Mouse (Mus musculus): ENCODE measurements around the gene Dusp18. TPM values are rescaled to one million over a fixed set of nuclear protein-coding genes. Genes with fewer than 3 reads are reported as not detected.

Gene Dusp18
- polyA plus RNA-seq, 1 experiment from 2014 or later, result 9.5 TPM

GRCm38 (mm10) chr11:3854156-3854555 lies 40.9 kb upstream of the Dusp18 start:
- 88% methylated on average over 3 of the region's 3 CpGs for WGBS
- no peak overlapping the region for H3K9ac ChIP-seq (ENCODE audit: low read length)
- no peak for ATAC-seq (ENCODE audit: insufficient read depth, low FRiP score)
- no peak overlapping the region for H3K4me3 ChIP-seq (replicated peaks; ENCODE audit: low read length)
- no peaks in the 10 kb centered on the region for H3K36me3 ChIP-seq (ENCODE audit: control insufficient read depth, insufficient read depth, low read length)
- H3K4me1 ChIP-seq (ENCODE audit: control insufficient read depth, insufficient read depth, low read length), result no peaks in the 10 kb centered on the region
- no peak overlapping the region for H3K27ac ChIP-seq (ENCODE audit: low read length)
- no peak overlapping the region for H3K4me2 ChIP-seq (ENCODE audit: low read depth, low read length)
- H3K9me3 ChIP-seq (replicated peaks; ENCODE audit: control insufficient read depth, low read length), result no peaks in the 10 kb centered on the region; the same call in 1 of the 2 replicates
- no peaks in the 10 kb centered on the region for H3K27me3 ChIP-seq (ENCODE audit: control insufficient read depth, insufficient read depth, low read length)

GRCm38 (mm10) chr11:3855846-3856245 lies 39.2 kb upstream of the Dusp18 start:
- Histone ChIP-seq H3K36me3 (ENCODE audit: control insufficient read depth, insufficient read depth, low read length) (no peaks in the 10 kb centered on the region), H3K9me3 (replicated peaks; ENCODE audit: control insufficient read depth, low read length) (no peaks in the 10 kb centered on the region; the same call in 1 of the 2 replicates), H3K4me1 (ENCODE audit: control insufficient read depth, insufficient read depth, low read length) (no peaks in the 10 kb centered on the region), H3K27me3 (ENCODE audit: control insufficient read depth, insufficient read depth, low read length) (no peaks in the 10 kb centered on the region), H3K9ac (ENCODE audit: low read length) (no peak overlapping the region), H3K27ac (ENCODE audit: low read length) (no peak overlapping the region), H3K4me3 (replicated peaks; ENCODE audit: low read length) (no peak overlapping the region), H3K4me2 (ENCODE audit: low read depth, low read length) (no peak overlapping the region)
- ATAC-seq (ENCODE audit: insufficient read depth, low FRiP score), result no peak
- 85% methylated on average over 5 of the region's 5 CpGs for WGBS

GRCm38 (mm10) chr11:3857902-3858301 lies 37.1 kb upstream of the Dusp18 start:
- Histone ChIP-seq H3K4me2 (ENCODE audit: low read depth, low read length) (no peak overlapping the region), H3K27ac (ENCODE audit: low read length) (no peak overlapping the region), H3K9me3 (replicated peaks; ENCODE audit: control insufficient read depth, low read length) (no peaks in the 10 kb centered on the region; the same call in 1 of the 2 replicates), H3K9ac (ENCODE audit: low read length) (no peak overlapping the region), H3K27me3 (ENCODE audit: control insufficient read depth, insufficient read depth, low read length) (peaks cover 5% of the 10 kb centered on the region), H3K4me3 (replicated peaks; ENCODE audit: low read length) (no peak overlapping the region), H3K4me1 (ENCODE audit: control insufficient read depth, insufficient read depth, low read length) (no peaks in the 10 kb centered on the region), H3K36me3 (ENCODE audit: control insufficient read depth, insufficient read depth, low read length) (no peaks in the 10 kb centered on the region)
- ATAC-seq (ENCODE audit: insufficient read depth, low FRiP score), result no peak
- 73% methylated on average over 5 of the region's 5 CpGs for WGBS

GRCm38 (mm10) chr11:3859778-3860177 lies 35.3 kb upstream of the Dusp18 start:
- Histone ChIP-seq H3K27ac (ENCODE audit: low read length) (no peak overlapping the region), H3K4me1 (ENCODE audit: control insufficient read depth, insufficient read depth, low read length) (peaks cover 7% of the 10 kb centered on the region; the same call in 1 of the 2 replicates), H3K27me3 (ENCODE audit: control insufficient read depth, insufficient read depth, low read length) (peaks cover 9% of the 10 kb centered on the region), H3K4me2 (ENCODE audit: low read depth, low read length) (no peak overlapping the region), H3K9me3 (replicated peaks; ENCODE audit: control insufficient read depth, low read length) (no peaks in the 10 kb centered on the region; the same call in 1 of the 2 replicates), H3K36me3 (ENCODE audit: control insufficient read depth, insufficient read depth, low read length) (no peaks in the 10 kb centered on the region), H3K9ac (ENCODE audit: low read length) (no peak overlapping the region), H3K4me3 (replicated peaks; ENCODE audit: low read length) (no peak overlapping the region)
- 93% methylated on average over 4 of the region's 4 CpGs for WGBS
- no peak for ATAC-seq (ENCODE audit: insufficient read depth, low FRiP score)

- Histone ChIP-seq H3K27me3 (ENCODE audit: control insufficient read depth, insufficient read depth, low read length) (peaks cover 9% of the 10 kb centered on the region), H3K4me3 (replicated peaks; ENCODE audit: low read length) (no peak overlapping the region), H3K36me3 (ENCODE audit: control insufficient read depth, insufficient read depth, low read length) (no peaks in the 10 kb centered on the region), H3K9me3 (replicated peaks; ENCODE audit: control insufficient read depth, low read length) (no peaks in the 10 kb centered on the region), H3K9ac (ENCODE audit: low read length) (no peak overlapping the region), H3K4me1 (ENCODE audit: control insufficient read depth, insufficient read depth, low read length) (peaks cover 7% of the 10 kb centered on the region; the same call in 1 of the 2 replicates), H3K27ac (ENCODE audit: low read length) (no peak overlapping the region), H3K4me2 (ENCODE audit: low read depth, low read length) (no peak overlapping the region)
- no peak for ATAC-seq (ENCODE audit: insufficient read depth, low FRiP score)
- 59% methylated on average over 4 of the region's 4 CpGs for WGBS
Measured at GRCm38 (mm10) chr11:3860361-3860760, 34.7 kb upstream of the Dusp18 start.

- Histone ChIP-seq H3K36me3 (ENCODE audit: control insufficient read depth, insufficient read depth, low read length) (no peaks in the 10 kb centered on the region), H3K27me3 (ENCODE audit: control insufficient read depth, insufficient read depth, low read length) (peaks cover 9% of the 10 kb centered on the region), H3K9ac (ENCODE audit: low read length) (peak overlapping the region; percentile 70; the same call in 1 of the 2 replicates), H3K9me3 (replicated peaks; ENCODE audit: control insufficient read depth, low read length) (no peaks in the 10 kb centered on the region), H3K4me2 (ENCODE audit: low read depth, low read length) (peak overlapping the region; percentile 94), H3K27ac (ENCODE audit: low read length) (no peak overlapping the region), H3K4me3 (replicated peaks; ENCODE audit: low read length) (peak overlapping the region; percentile 53), H3K4me1 (ENCODE audit: control insufficient read depth, insufficient read depth, low read length) (peaks cover 7% of the 10 kb centered on the region; the same call in 1 of the 2 replicates)
- 72% methylated on average over 19 of the region's 19 CpGs for WGBS
- no peak for ATAC-seq (ENCODE audit: insufficient read depth, low FRiP score)
Measured at GRCm38 (mm10) chr11:3862661-3863453, 32.2 kb upstream of the Dusp18 start.

- Histone ChIP-seq H3K9ac (ENCODE audit: low read length) (peak within 1 kb of the TSS; percentile 70), H3K4me1 (ENCODE audit: control insufficient read depth, insufficient read depth, low read length) (peaks cover 7% of the 10 kb centered on the region; the same call in 1 of the 2 replicates), H3K9me3 (replicated peaks; ENCODE audit: control insufficient read depth, low read length) (no peaks in the 10 kb centered on the region), H3K4me2 (ENCODE audit: low read depth, low read length) (peak within 1 kb of the TSS; percentile 94), H3K27me3 (ENCODE audit: control insufficient read depth, insufficient read depth, low read length) (peaks cover 9% of the 10 kb centered on the region), H3K36me3 (ENCODE audit: control insufficient read depth, insufficient read depth, low read length) (no peaks in the 10 kb centered on the region), H3K4me3 (replicated peaks; ENCODE audit: low read length) (peak within 1 kb of the TSS; percentile 53), H3K27ac (ENCODE audit: low read length) (no peak within 1 kb of the TSS)
- WGBS, result 4% methylated on average over 48 of the region's 58 CpGs
- peak; percentile 95 for ATAC-seq (ENCODE audit: insufficient read depth, low FRiP score)
Measured at GRCm38 (mm10) chr11:3863454-3864112, 31.5 kb upstream of the Dusp18 start, which contains the start of gene Osbp2. TSS of gene Osbp2 (minus strand) at chr11:3863903.

- peak overlapping the region; percentile 70; the same call in 1 of the 2 replicates for H3K9ac ChIP-seq (ENCODE audit: low read length)
- WGBS, result 40% methylated on average over 6 of the region's 6 CpGs
- H3K27me3 ChIP-seq (ENCODE audit: control insufficient read depth, insufficient read depth, low read length), result peaks cover 9% of the 10 kb centered on the region
- H3K4me1 ChIP-seq (ENCODE audit: control insufficient read depth, insufficient read depth, low read length), result peaks cover 7% of the 10 kb centered on the region; the same call in 1 of the 2 replicates
- peak overlapping the region; percentile 53 for H3K4me3 ChIP-seq (replicated peaks; ENCODE audit: low read length)
- H3K4me2 ChIP-seq (ENCODE audit: low read depth, low read length), result peak overlapping the region; percentile 94
- no peaks in the 10 kb centered on the region for H3K36me3 ChIP-seq (ENCODE audit: control insufficient read depth, insufficient read depth, low read length)
- no peaks in the 10 kb centered on the region for H3K9me3 ChIP-seq (replicated peaks; ENCODE audit: control insufficient read depth, low read length)
- H3K27ac ChIP-seq (ENCODE audit: low read length), result no peak overlapping the region
- no peak for ATAC-seq (ENCODE audit: insufficient read depth, low FRiP score)
Measured at GRCm38 (mm10) chr11:3864343-3864742, 30.7 kb upstream of the Dusp18 start.

GRCm38 (mm10) chr11:3876419-3876818 lies 18.6 kb upstream of the Dusp18 start:
- Histone ChIP-seq H3K27ac (ENCODE audit: low read length) (no peak overlapping the region), H3K4me1 (ENCODE audit: control insufficient read depth, insufficient read depth, low read length) (no peaks in the 10 kb centered on the region), H3K9me3 (replicated peaks; ENCODE audit: control insufficient read depth, low read length) (no peaks in the 10 kb centered on the region), H3K9ac (ENCODE audit: low read length) (no peak overlapping the region), H3K4me3 (replicated peaks; ENCODE audit: low read length) (no peak overlapping the region), H3K27me3 (ENCODE audit: control insufficient read depth, insufficient read depth, low read length) (no peaks in the 10 kb centered on the region), H3K36me3 (ENCODE audit: control insufficient read depth, insufficient read depth, low read length) (no peaks in the 10 kb centered on the region), H3K4me2 (ENCODE audit: low read depth, low read length) (no peak overlapping the region)
- 72% methylated on average over 6 of the region's 6 CpGs for WGBS
- no peak for ATAC-seq (ENCODE audit: insufficient read depth, low FRiP score)

Measured in stomach, embryonic 16.5 days (tissue).